Mouse (Mus musculus) brown adipose tissue, adult 24 weeks (tissue): ENCODE measurements at regions not wholly inside any gene's neighbourhood (a gene's known extent, or its start where the extent isn't known, plus 50 kb on each side); places are given as distances from the start of the nearest gene placed in this dataset.

Experiments
- H3K27ac ChIP-seq: fragments of 200-500 bp; replicated peaks from 2 replicates; pipeline ENCODE4 v1.5.1; 2012; ENCODE audit warnings: low read depth, mild to moderate bottlenecking, low read length
- H3K4me1 ChIP-seq: fragments of 200-500 bp; 2 replicates; pipeline ENCODE4 v1.6.1; 2012; ENCODE audit warnings: low read length, mixed read lengths; ENCODE audit not compliant: control insufficient read depth, insufficient read depth, insufficient read length
- H3K4me3 ChIP-seq: fragments of 200-500 bp; 2 replicates; pipeline ENCODE4 v1.5.1; 2012; ENCODE audit warnings: low read depth, mild to moderate bottlenecking, low read length, moderate library complexity; ENCODE audit not compliant: insufficient read depth

GRCm38 (mm10) chr13:82424732-82425341 is 642.0 kb downstream of the Cetn3 start:
- no peaks in the 10 kb centered on the region for H3K4me1 ChIP-seq
- no peak overlapping the region for H3K27ac ChIP-seq

GRCm38 (mm10) chr13:82432411-82432810 is 649.5 kb downstream of the Cetn3 start:
- Histone ChIP-seq H3K4me3 (no peak overlapping the region), H3K27ac (no peak overlapping the region), H3K4me1 (no peaks in the 10 kb centered on the region)

More at GRCm38 (mm10) chr13:82424732-82425341, 642.0 kb downstream of the Cetn3 start:
- no peak overlapping the region for H3K4me3 ChIP-seq

- Histone ChIP-seq H3K4me3 (no peak overlapping the region), H3K4me1 (no peaks in the 10 kb centered on the region), H3K27ac (no peak overlapping the region)
Measured at GRCm38 (mm10) chr13:82439294-82439693, 656.4 kb downstream of the Cetn3 start.

- no peak overlapping the region for H3K27ac ChIP-seq
- no peaks in the 10 kb centered on the region for H3K4me1 ChIP-seq
- H3K4me3 ChIP-seq = no peak overlapping the region
Measured at GRCm38 (mm10) chr13:82453650-82454049, 670.8 kb downstream of the Cetn3 start.

GRCm38 (mm10) chr13:82483265-82483929 is 700.5 kb downstream of the Cetn3 start:
- H3K27ac ChIP-seq = no peak overlapping the region
- H3K4me3 ChIP-seq = no peak overlapping the region
- no peaks in the 10 kb centered on the region for H3K4me1 ChIP-seq

GRCm38 (mm10) chr13:82496606-82497005 is 713.7 kb downstream of the Cetn3 start:
- H3K4me3 ChIP-seq = no peak overlapping the region
- no peak overlapping the region for H3K27ac ChIP-seq
- H3K4me1 ChIP-seq = no peaks in the 10 kb centered on the region

GRCm38 (mm10) chr13:82508176-82508575 is 725.3 kb downstream of the Cetn3 start:
- Histone ChIP-seq H3K4me3 (no peak overlapping the region), H3K4me1 (no peaks in the 10 kb centered on the region), H3K27ac (no peak overlapping the region)

GRCm38 (mm10) chr13:82509512-82509911 is 726.6 kb downstream of the Cetn3 start:
- no peak overlapping the region for H3K27ac ChIP-seq
- H3K4me1 ChIP-seq = no peaks in the 10 kb centered on the region
- H3K4me3 ChIP-seq = no peak overlapping the region
